Mouse (Mus musculus): ENCODE data around the gene Ralb. TPM values are rescaled to one million over a fixed set of nuclear protein-coding genes. Genes with fewer than 3 reads are reported as not detected.

Gene Ralb
- total and polyA plus RNA-seq, 2 experiments from 2014 or later, result 41.9 to 63.2 TPM

- no peaks in the 10 kb centered on the region for H3K36me3 ChIP-seq (ENCODE audit: insufficient read depth, low read length)
- no peaks in the 10 kb centered on the region for H3K4me1 ChIP-seq (ENCODE audit: insufficient read depth, low read length)
- TF ChIP-seq CTCF (IDR thresholded peaks at IDR 0.05), result no peak
- H3K4me3 ChIP-seq (ENCODE audit: low read depth, low read length), result no peak overlapping the region
- H3K4me2 ChIP-seq (ENCODE audit: low read depth, low read length, poor library complexity, severe bottlenecking), result no peak overlapping the region
- no peaks in the 10 kb centered on the region for H3K27me3 ChIP-seq (ENCODE audit: insufficient read depth, low read length)
- no peak overlapping the region for H3K9ac ChIP-seq (replicated peaks; ENCODE audit: low read length, poor library complexity, severe bottlenecking)
- WGBS, result 92% methylated on average over 9 of the region's 9 CpGs
- H3K27ac ChIP-seq (ENCODE audit: low read depth, low read length), result no peak overlapping the region
- no peak for ATAC-seq (ENCODE audit: low FRiP score)
- H3K9me3 ChIP-seq (ENCODE audit: low read length), result no peaks in the 10 kb centered on the region
- no peak for DNase-seq (ENCODE audit: low spot score)
These were observed 9.7 kb downstream of the Ralb start for GRCm38 (mm10) chr1:119494712-119495395.

- Histone ChIP-seq H3K36me3 (ENCODE audit: insufficient read depth, low read length) (no peaks in the 10 kb centered on the region), H3K9me3 (ENCODE audit: low read length) (no peaks in the 10 kb centered on the region), H3K27me3 (ENCODE audit: insufficient read depth, low read length) (no peaks in the 10 kb centered on the region), H3K4me2 (ENCODE audit: low read depth, low read length, poor library complexity, severe bottlenecking) (no peak overlapping the region), H3K27ac (ENCODE audit: low read depth, low read length) (no peak overlapping the region), H3K9ac (replicated peaks; ENCODE audit: low read length, poor library complexity, severe bottlenecking) (no peak overlapping the region), H3K4me3 (ENCODE audit: low read depth, low read length) (no peak overlapping the region), H3K4me1 (ENCODE audit: insufficient read depth, low read length) (no peaks in the 10 kb centered on the region)
- peak; percentile 38 for TF ChIP-seq CTCF (IDR thresholded peaks at IDR 0.05)
- 71% methylated on average over 2 of the region's 2 CpGs for WGBS
- DNase-seq (ENCODE audit: low spot score), result no peak
- no peak for ATAC-seq (ENCODE audit: low FRiP score)
These were observed 10.4 kb downstream of the Ralb start for GRCm38 (mm10) chr1:119494024-119494711.

GRCm38 (mm10) chr1:119492505-119492904, 12.1 kb downstream of the Ralb start:
- no peak for TF ChIP-seq CTCF (IDR thresholded peaks at IDR 0.05)
- Histone ChIP-seq H3K36me3 (ENCODE audit: insufficient read depth, low read length) (no peaks in the 10 kb centered on the region), H3K27me3 (ENCODE audit: insufficient read depth, low read length) (no peaks in the 10 kb centered on the region), H3K4me3 (ENCODE audit: low read depth, low read length) (no peak overlapping the region), H3K27ac (ENCODE audit: low read depth, low read length) (no peak overlapping the region), H3K4me1 (ENCODE audit: insufficient read depth, low read length) (no peaks in the 10 kb centered on the region), H3K9me3 (ENCODE audit: low read length) (no peaks in the 10 kb centered on the region), H3K4me2 (ENCODE audit: low read depth, low read length, poor library complexity, severe bottlenecking) (no peak overlapping the region), H3K9ac (replicated peaks; ENCODE audit: low read length, poor library complexity, severe bottlenecking) (no peak overlapping the region)
- 84% methylated on average over 1 of the region's 1 CpGs for WGBS
- ATAC-seq (ENCODE audit: low FRiP score) (no peak), DNase-seq (ENCODE audit: low spot score) (no peak)

- no peaks in the 10 kb centered on the region for H3K27me3 ChIP-seq (ENCODE audit: insufficient read depth, low read length)
- H3K27ac ChIP-seq (ENCODE audit: low read depth, low read length), result no peak overlapping the region
- 69% methylated on average over 11 of the region's 11 CpGs for WGBS
- no peaks in the 10 kb centered on the region for H3K4me1 ChIP-seq (ENCODE audit: insufficient read depth, low read length)
- ATAC-seq (ENCODE audit: low FRiP score), result no peak
- H3K9me3 ChIP-seq (ENCODE audit: low read length), result no peaks in the 10 kb centered on the region
- H3K4me2 ChIP-seq (ENCODE audit: low read depth, low read length, poor library complexity, severe bottlenecking), result no peak overlapping the region
- no peak overlapping the region for H3K4me3 ChIP-seq (ENCODE audit: low read depth, low read length)
- no peak for TF ChIP-seq CTCF (IDR thresholded peaks at IDR 0.05)
- H3K36me3 ChIP-seq (ENCODE audit: insufficient read depth, low read length), result no peaks in the 10 kb centered on the region
- DNase-seq (ENCODE audit: low spot score), result no peak
- H3K9ac ChIP-seq (replicated peaks; ENCODE audit: low read length, poor library complexity, severe bottlenecking), result no peak overlapping the region
These were observed 12.5 kb downstream of the Ralb start for GRCm38 (mm10) chr1:119492097-119492496.

- no peak for TF ChIP-seq CTCF (IDR thresholded peaks at IDR 0.05)
- Histone ChIP-seq H3K4me2 (ENCODE audit: low read depth, low read length, poor library complexity, severe bottlenecking) (no peak overlapping the region), H3K9me3 (ENCODE audit: low read length) (no peaks in the 10 kb centered on the region), H3K27ac (ENCODE audit: low read depth, low read length) (no peak overlapping the region), H3K36me3 (ENCODE audit: insufficient read depth, low read length) (no peaks in the 10 kb centered on the region), H3K4me1 (ENCODE audit: insufficient read depth, low read length) (no peaks in the 10 kb centered on the region), H3K4me3 (ENCODE audit: low read depth, low read length) (no peak overlapping the region), H3K27me3 (ENCODE audit: insufficient read depth, low read length) (no peaks in the 10 kb centered on the region), H3K9ac (replicated peaks; ENCODE audit: low read length, poor library complexity, severe bottlenecking) (no peak overlapping the region)
- no peak for ATAC-seq (ENCODE audit: low FRiP score)
- WGBS, result 82% methylated on average over 7 of the region's 7 CpGs
- DNase-seq (ENCODE audit: low spot score), result no peak
These were observed 13.8 kb downstream of the Ralb start for GRCm38 (mm10) chr1:119490765-119491164.

- TF ChIP-seq CTCF (IDR thresholded peaks at IDR 0.05), result no peak
- no peaks in the 10 kb centered on the region for H3K27me3 ChIP-seq (ENCODE audit: insufficient read depth, low read length)
- DNase-seq (ENCODE audit: low spot score) (no peak), ATAC-seq (ENCODE audit: low FRiP score) (no peak)
- no peak overlapping the region for H3K4me3 ChIP-seq (ENCODE audit: low read depth, low read length)
- WGBS, result 70% methylated on average over 10 of the region's 10 CpGs
- no peak overlapping the region for H3K27ac ChIP-seq (ENCODE audit: low read depth, low read length)
- H3K4me1 ChIP-seq (ENCODE audit: insufficient read depth, low read length), result no peaks in the 10 kb centered on the region
- H3K9me3 ChIP-seq (ENCODE audit: low read length), result no peaks in the 10 kb centered on the region
- H3K9ac ChIP-seq (replicated peaks; ENCODE audit: low read length, poor library complexity, severe bottlenecking), result no peak overlapping the region
- no peaks in the 10 kb centered on the region for H3K36me3 ChIP-seq (ENCODE audit: insufficient read depth, low read length)
- H3K4me2 ChIP-seq (ENCODE audit: low read depth, low read length, poor library complexity, severe bottlenecking), result no peak overlapping the region
These were observed 16.5 kb downstream of the Ralb start for GRCm38 (mm10) chr1:119487917-119488590.
